Mouse (Mus musculus) heart, postnatal 36 days (tissue): Measurements from ENCODE around the gene Nrp1. TPM values are rescaled to one million over a fixed set of nuclear protein-coding genes. Genes with fewer than 3 reads are reported as not detected.

ENCODE experiments used
- DNase-seq, 2 experiments: peaks; one replicate each; pipeline ENCODE4 v3.0.0; 2021 to 2022
- intact Hi-C: fragments of 180-260 bp; cut with DNase I; formaldehyde crosslinking; loops from one replicate; pipeline ENCODE4 v1.15.1; 2025
- microRNA-seq, 2 experiments: library from miRNA; unstranded; fragments of <30 nt; microRNA quantifications; one replicate each; pipeline ENCODE4 v1.2.0; 2021; ENCODE audit warnings: borderline number of aligned reads in 2 of 2
- total RNA-seq, 2 experiments: library from RNA; stranded (reverse); gene quantifications; 2 replicates each; pipeline ENCODE4 v1.2.3; 2021

Gene Nrp1
- total RNA-seq, 2 experiments from 2014 or later: 100 to 116 TPM

- intact Hi-C loops: no loop called here
- DNase-seq: no peak
These were observed 180.0 kb downstream of the Nrp1 start for GRCm38 (mm10) chr8:128538378-128538777.

GRCm38 (mm10) chr8:128541355-128542090 lies 183.1 kb downstream of the Nrp1 start:
- no peak for DNase-seq
- intact Hi-C loops: no loop called here

GRCm38 (mm10) chr8:128544128-128544846 lies 185.9 kb downstream of the Nrp1 start:
- intact Hi-C loops: no loop called here
- no peak for DNase-seq

GRCm38 (mm10) chr8:128546287-128546686 lies 187.9 kb downstream of the Nrp1 start:
- intact Hi-C loops: no loop called here
- DNase-seq: no peak

- intact Hi-C loops: no loop called here
These were observed 189.0 kb downstream of the Nrp1 start for GRCm38 (mm10) chr8:128547361-128547760.

GRCm38 (mm10) chr8:128549738-128550137 lies 191.3 kb downstream of the Nrp1 start:
- no peak for DNase-seq
- intact Hi-C loops: loop anchor here (5.0 kb wide), 1 partner anchor 1357 kb away; no protein-coding TSS in a partner anchor

More at GRCm38 (mm10) chr8:128547361-128547760, 189.0 kb downstream of the Nrp1 start:
- DNase-seq: no peak

GRCm38 (mm10) chr8:128551421-128552139 lies 193.2 kb downstream of the Nrp1 start:
- intact Hi-C loops: loop anchor here (5.0 kb wide), 1 partner anchor 1359 kb away; no protein-coding TSS in a partner anchor
- peak; percentile 76 to 79 for DNase-seq

Small RNAs within 50 kb of the gene (microRNA-seq; reads per million reads assigned to microRNA genes)
- 0 to 1.4 reads per million in 2 experiments for gene Mir1903
